Mouse (Mus musculus) lung, postnatal 0 days (tissue): ENCODE data around the gene Gsdma2.

Experiments used
- CTCF ChIP-seq: IDR thresholded peaks from 2 replicates; pipeline ENCODE4 v1.5.1; 2016; ENCODE audit warnings: antibody characterized with exemption, mild to moderate bottlenecking
- EP300 ChIP-seq: IDR thresholded peaks from 2 replicates; pipeline ENCODE4 v1.6.1; 2016; ENCODE audit warnings: antibody characterized with exemption, mild to moderate bottlenecking, control low read depth

DNA sequence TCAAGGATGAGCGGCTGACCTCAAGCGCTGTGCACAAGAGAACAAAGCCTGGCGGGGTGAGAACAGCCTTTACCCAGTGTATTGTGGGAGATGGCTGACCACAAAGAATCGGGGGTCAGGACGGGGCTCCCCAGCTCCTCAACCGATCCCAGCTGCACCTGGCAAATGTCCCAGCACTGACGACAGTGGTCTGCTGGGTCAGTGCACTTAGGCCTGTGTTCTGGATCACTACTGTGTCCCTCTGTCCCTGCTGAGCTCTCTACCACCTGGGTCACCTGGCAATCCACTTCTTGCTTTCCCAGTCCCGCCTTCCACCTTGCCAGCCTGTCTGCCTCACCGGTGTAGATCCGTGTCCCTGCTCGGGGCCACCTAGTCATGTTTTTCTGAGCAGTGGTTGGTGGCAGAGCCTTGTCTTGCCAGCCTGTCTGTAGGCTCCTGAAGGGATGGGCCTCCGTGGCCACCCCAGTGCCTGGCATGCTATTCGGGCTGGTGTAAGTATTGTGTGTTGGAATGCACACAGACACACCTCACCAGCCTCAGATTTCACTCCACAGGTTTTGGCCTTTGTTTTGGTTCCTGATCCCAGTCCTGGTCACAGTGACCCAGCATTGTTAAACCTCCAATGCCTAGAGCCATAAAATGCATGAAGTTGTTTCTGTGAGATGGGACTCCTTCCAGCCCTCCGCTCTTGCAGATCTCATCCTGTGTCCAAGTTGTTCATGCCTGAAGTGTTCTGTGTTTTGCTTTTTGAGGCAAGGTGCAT is 50.1 kb downstream of the Gsdma2 start:
- TF ChIP-seq CTCF (no peak), EP300 (no peak)
